Mouse (Mus musculus) liver, adult 2 months (tissue): ENCODE data around the gene Inpp5k.

Source experiments
- CTCF ChIP-seq: fragments of 200-500 bp; IDR thresholded peaks from 2 replicates; pipeline ENCODE4 v1.5.1; 2011; ENCODE audit warnings: low read depth, low read length, control low read depth
- POLR2A ChIP-seq: fragments of 200-500 bp; IDR thresholded peaks from 2 replicates; pipeline ENCODE4 v1.6.1; 2011; ENCODE audit warnings: low read length, control low read depth; ENCODE audit not compliant: insufficient read depth; ENCODE audit errors: extremely low read depth

DNA sequence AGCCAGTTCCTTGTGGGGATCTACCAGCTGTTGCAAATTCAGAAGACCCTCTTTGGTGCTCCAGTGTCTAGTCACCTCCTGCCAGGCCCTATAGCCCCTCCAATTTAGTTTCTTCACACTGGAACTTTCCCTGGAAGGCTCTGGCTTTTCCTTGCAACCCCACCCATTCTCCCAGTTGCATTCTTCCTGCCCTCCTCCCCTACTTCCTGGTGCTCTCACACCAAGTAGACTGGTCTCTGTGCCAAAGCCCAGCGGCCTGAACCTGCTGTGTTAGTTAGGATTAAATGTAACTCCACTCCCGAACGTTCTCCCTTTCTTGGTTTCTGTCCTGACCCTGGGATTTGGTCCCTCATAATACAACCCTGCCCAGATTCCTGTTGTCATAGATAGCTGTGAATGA, 4.0 kb downstream of the Inpp5k start:
- no peak for TF ChIP-seq CTCF
- no peak for TF ChIP-seq POLR2A
